Mouse (Mus musculus): Measurements from ENCODE around the gene Olfr1082. TPM values are rescaled to one million over a fixed set of nuclear protein-coding genes. Genes with fewer than 3 reads are reported as not detected.
"Not testable (repeated sequence)": the region's sequence is repeated elsewhere in the genome, so short reads cannot be mapped to it uniquely, and the experiment has no call there.

Gene Olfr1082
- not detected in 2 replicates for polyA plus RNA-seq (2015; fragmentation: Nextera tagmentation; extraction: Ambion mirVana)

GRCm38 (mm10) chr2:86598866-86599265 is at the start of gene Olfr1082:
Olfr1082 (minus strand) TSS chr2:86598966.
- H3K36me3 ChIP-seq (ENCODE audit: control insufficient read depth, insufficient read depth, low read length); H3K9ac ChIP-seq (ENCODE audit: low read depth, low read length); H3K27ac ChIP-seq (ENCODE audit: low read length); H3K9me3 ChIP-seq (replicated peaks; ENCODE audit: control insufficient read depth, low read length, poor library complexity, severe bottlenecking); H3K4me1 ChIP-seq (ENCODE audit: control insufficient read depth, insufficient read depth, low read length); H3K27me3 ChIP-seq (ENCODE audit: control insufficient read depth, insufficient read depth, low read depth, low read length); ATAC-seq; H3K4me2 ChIP-seq (ENCODE audit: low read length); H3K4me3 ChIP-seq (ENCODE audit: low read depth, low read length): not testable (repeated sequence)
- 38% methylated on average over 1 of the region's 1 CpGs for WGBS

GRCm38 (mm10) chr2:86639625-86640024 is 40.9 kb upstream of the Olfr1082 start, which contains the start of gene Olfr1084:
Olfr1084 (minus strand) TSS chr2:86639725.
- not testable (repeated sequence) for H3K27ac ChIP-seq (ENCODE audit: low read length); H3K4me3 ChIP-seq (ENCODE audit: low read depth, low read length); ATAC-seq; H3K9me3 ChIP-seq (replicated peaks; ENCODE audit: control insufficient read depth, low read length, poor library complexity, severe bottlenecking); H3K36me3 ChIP-seq (ENCODE audit: control insufficient read depth, insufficient read depth, low read length); H3K9ac ChIP-seq (ENCODE audit: low read depth, low read length); H3K27me3 ChIP-seq (ENCODE audit: control insufficient read depth, insufficient read depth, low read depth, low read length); H3K4me1 ChIP-seq (ENCODE audit: control insufficient read depth, insufficient read depth, low read length); H3K4me2 ChIP-seq (ENCODE audit: low read length)
- WGBS, result 89% methylated on average over 1 of the region's 1 CpGs

- not testable (repeated sequence) for H3K4me3 ChIP-seq (ENCODE audit: low read depth, low read length); H3K9ac ChIP-seq (ENCODE audit: low read depth, low read length); H3K4me2 ChIP-seq (ENCODE audit: low read length); ATAC-seq; H3K27me3 ChIP-seq (ENCODE audit: control insufficient read depth, insufficient read depth, low read depth, low read length); H3K27ac ChIP-seq (ENCODE audit: low read length); H3K9me3 ChIP-seq (replicated peaks; ENCODE audit: control insufficient read depth, low read length, poor library complexity, severe bottlenecking); H3K4me1 ChIP-seq (ENCODE audit: control insufficient read depth, insufficient read depth, low read length); H3K36me3 ChIP-seq (ENCODE audit: control insufficient read depth, insufficient read depth, low read length)
These were observed 40.6 kb downstream of the Olfr1082 start, which contains the start of gene Olfr1080 for GRCm38 (mm10) chr2:86558135-86558534. Olfr1080 (minus strand) TSS chr2:86558235.

Other genes with a start within 250 kb of the Olfr1082 start
- gene Olfr1055, start 248.7 kb downstream of the Olfr1082 start, polyA plus RNA-seq (2015; fragmentation: Nextera tagmentation; extraction: Ambion mirVana), result not detected in 2 replicates
- not detected in 2 replicates for gene Olfr1056, start 236.5 kb downstream of the Olfr1082 start, polyA plus RNA-seq (2015; fragmentation: Nextera tagmentation; extraction: Ambion mirVana)
- not detected in 2 replicates for gene Olfr1057, start 220.6 kb downstream of the Olfr1082 start, polyA plus RNA-seq (2015; fragmentation: Nextera tagmentation; extraction: Ambion mirVana)
- not detected in 2 replicates for gene Olfr1058, start 210.4 kb downstream of the Olfr1082 start, polyA plus RNA-seq (2015; fragmentation: Nextera tagmentation; extraction: Ambion mirVana)
- not detected in 2 replicates for gene Olfr1061, start 184.9 kb downstream of the Olfr1082 start, polyA plus RNA-seq (2015; fragmentation: Nextera tagmentation; extraction: Ambion mirVana)
- gene Olfr1062, start 172.2 kb downstream of the Olfr1082 start, polyA plus RNA-seq (2015; fragmentation: Nextera tagmentation; extraction: Ambion mirVana), result not detected in 2 replicates
- gene Olfr1065, start 148.4 kb downstream of the Olfr1082 start, polyA plus RNA-seq (2015; fragmentation: Nextera tagmentation; extraction: Ambion mirVana), result not detected in 2 replicates
- not detected in 2 replicates for gene Olfr1066, start 142.7 kb downstream of the Olfr1082 start, polyA plus RNA-seq (2015; fragmentation: Nextera tagmentation; extraction: Ambion mirVana)
- not detected in 2 replicates for gene Olfr228, start 111.6 kb downstream of the Olfr1082 start, polyA plus RNA-seq (2015; fragmentation: Nextera tagmentation; extraction: Ambion mirVana)
- gene Olfr1076, start 90.5 kb downstream of the Olfr1082 start, polyA plus RNA-seq (2015; fragmentation: Nextera tagmentation; extraction: Ambion mirVana), result not detected in 2 replicates
- 0.10 TPM in 1 of 2 replicates, not detected in the other for gene Olfr1079, start 56.5 kb downstream of the Olfr1082 start, polyA plus RNA-seq (2015; fragmentation: Nextera tagmentation; extraction: Ambion mirVana)
- not detected in 2 replicates for gene Olfr1080, start 40.7 kb downstream of the Olfr1082 start, polyA plus RNA-seq (2015; fragmentation: Nextera tagmentation; extraction: Ambion mirVana)
- gene Olfr1084, start 40.8 kb upstream of the Olfr1082 start, polyA plus RNA-seq (2015; fragmentation: Nextera tagmentation; extraction: Ambion mirVana), result not detected in 2 replicates
- gene Olfr1085, start 63.1 kb upstream of the Olfr1082 start, polyA plus RNA-seq (2015; fragmentation: Nextera tagmentation; extraction: Ambion mirVana), result not detected in 2 replicates
- not detected in 2 replicates for gene Olfr1086, start 81.1 kb upstream of the Olfr1082 start, polyA plus RNA-seq (2015; fragmentation: Nextera tagmentation; extraction: Ambion mirVana)
- gene Olfr1087, start 99.4 kb upstream of the Olfr1082 start, polyA plus RNA-seq (2015; fragmentation: Nextera tagmentation; extraction: Ambion mirVana), result not detected in 2 replicates
- not detected in 2 replicates for gene Olfr1089, start 134.7 kb upstream of the Olfr1082 start, polyA plus RNA-seq (2015; fragmentation: Nextera tagmentation; extraction: Ambion mirVana)
- not detected in 2 replicates for gene Olfr1090, start 160.0 kb upstream of the Olfr1082 start, polyA plus RNA-seq (2015; fragmentation: Nextera tagmentation; extraction: Ambion mirVana)
- not detected in 2 replicates for gene Olfr1093, start 183.5 kb upstream of the Olfr1082 start, polyA plus RNA-seq (2015; fragmentation: Nextera tagmentation; extraction: Ambion mirVana)
- gene Olfr141, start 211.1 kb upstream of the Olfr1082 start, polyA plus RNA-seq (2015; fragmentation: Nextera tagmentation; extraction: Ambion mirVana), result not detected in 2 replicates
- gene Olfr1094, start 225.7 kb upstream of the Olfr1082 start, polyA plus RNA-seq (2015; fragmentation: Nextera tagmentation; extraction: Ambion mirVana), result not detected in 2 replicates

Measured in midbrain, embryonic 16.5 days (tissue).